Mouse (Mus musculus) kidney, adult 11 months (tissue): Measurements from ENCODE around the gene Sox2.

ENCODE experiments used
- DNase-seq: peaks from one replicate; pipeline ENCODE4 v3.0.0; 2022

Sox2 gene

GRCm38 (mm10) chr3:34643536-34644115, 6.6 kb upstream of the Sox2 start:
- DNase-seq = no peak

GRCm38 (mm10) chr3:34646169-34646568, 4.0 kb upstream of the Sox2 start:
- no peak for DNase-seq

- peak; percentile 47 for DNase-seq
Observed at GRCm38 (mm10) chr3:34647688-34648087, 2.5 kb upstream of the Sox2 start.

- DNase-seq = no peak
Observed at GRCm38 (mm10) chr3:34648105-34648832, 1.9 kb upstream of the Sox2 start.

GRCm38 (mm10) chr3:34648833-34649719, 1.1 kb upstream of the Sox2 start:
- no peak for DNase-seq

GRCm38 (mm10) chr3:34650621-34651361, 586 bp downstream of the Sox2 start:
- DNase-seq = no peak

- no peak for DNase-seq
Observed at GRCm38 (mm10) chr3:34651486-34652170, 1.4 kb downstream of the Sox2 start.

- no peak for DNase-seq
Observed at GRCm38 (mm10) chr3:34652616-34653015, 2.4 kb downstream of the Sox2 start.

- no peak for DNase-seq
Observed at GRCm38 (mm10) chr3:34653235-34653976, 3.2 kb downstream of the Sox2 start.

GRCm38 (mm10) chr3:34653977-34654500, 3.8 kb downstream of the Sox2 start:
- DNase-seq = no peak

GRCm38 (mm10) chr3:34654781-34655180, 4.6 kb downstream of the Sox2 start:
- DNase-seq = no peak

GRCm38 (mm10) chr3:34655311-34656075, 5.3 kb downstream of the Sox2 start:
- DNase-seq = no peak

GRCm38 (mm10) chr3:34656153-34656552, 5.9 kb downstream of the Sox2 start:
- no peak for DNase-seq

- no peak for DNase-seq
Observed at GRCm38 (mm10) chr3:34656813-34657700, 6.9 kb downstream of the Sox2 start.

- DNase-seq = no peak
Observed at GRCm38 (mm10) chr3:34657701-34658090, 7.5 kb downstream of the Sox2 start.

GRCm38 (mm10) chr3:34658241-34658965, 8.2 kb downstream of the Sox2 start:
- DNase-seq = no peak

GRCm38 (mm10) chr3:34658966-34659535, 8.8 kb downstream of the Sox2 start:
- DNase-seq = no peak

GRCm38 (mm10) chr3:34659861-34660260, 9.7 kb downstream of the Sox2 start:
- DNase-seq = no peak
